Mouse (Mus musculus): ENCODE results near the gene Arhgap23. TPM values are rescaled to one million over a fixed set of nuclear protein-coding genes. Genes with fewer than 3 reads are reported as not detected.

The Arhgap23 gene
- total RNA-seq, 2 experiments from 2014 or later, result 5.9 to 7.5 TPM

- no peak for DNase-seq
- H3K27ac ChIP-seq, result no peak overlapping the region
- intact Hi-C loops (cut with DNase I), result no loop called here
- H3K4me3 ChIP-seq, result no peak overlapping the region
- TF ChIP-seq CTCF (IDR thresholded peaks at IDR 0.05), result no peak
Measured at GRCm38 (mm10) chr11:97528282-97528808, 113.0 kb downstream of the Arhgap23 start.

- H3K4me3 ChIP-seq, result no peak overlapping the region
- intact Hi-C loops (cut with DNase I), result no loop called here
- no peak for DNase-seq
- H3K27ac ChIP-seq, result no peak overlapping the region
- TF ChIP-seq CTCF (IDR thresholded peaks at IDR 0.05), result no peak
Measured at GRCm38 (mm10) chr11:97530069-97530468, 114.7 kb downstream of the Arhgap23 start.

GRCm38 (mm10) chr11:97530961-97531360, 115.6 kb downstream of the Arhgap23 start:
- intact Hi-C loops (cut with DNase I), result loop anchor here (1.0 kb wide), 2 partner anchors 26 to 91 kb away; no protein-coding TSS in a partner anchor
- H3K27ac ChIP-seq, result no peak overlapping the region
- TF ChIP-seq CTCF (IDR thresholded peaks at IDR 0.05), result no peak
- no peak overlapping the region for H3K4me3 ChIP-seq
- no peak for DNase-seq

- TF ChIP-seq CTCF (IDR thresholded peaks at IDR 0.05), result peak; percentile 96
- intact Hi-C loops (cut with DNase I), result loop anchor here (1.0 kb wide), 2 partner anchors 26 to 91 kb away; no protein-coding TSS in a partner anchor
- peak; percentile 94 for DNase-seq
- Histone ChIP-seq H3K27ac (peak overlapping the region; percentile 24; the same call in 1 of the 2 replicates), H3K4me3 (peak overlapping the region; percentile 72)
Measured at GRCm38 (mm10) chr11:97531381-97532260, 116.3 kb downstream of the Arhgap23 start.

- no peak overlapping the region for H3K4me3 ChIP-seq
- H3K27ac ChIP-seq, result no peak overlapping the region
- DNase-seq, result no peak
- intact Hi-C loops (cut with DNase I), result no loop called here
- no peak for TF ChIP-seq CTCF (IDR thresholded peaks at IDR 0.05)
Measured at GRCm38 (mm10) chr11:97532354-97532753, 117.0 kb downstream of the Arhgap23 start.

- no peak for TF ChIP-seq CTCF (IDR thresholded peaks at IDR 0.05)
- DNase-seq, result no peak
- Histone ChIP-seq H3K27ac (no peak overlapping the region), H3K4me3 (no peak overlapping the region)
- intact Hi-C loops (cut with DNase I), result no loop called here
Measured at GRCm38 (mm10) chr11:97532950-97533582, 117.7 kb downstream of the Arhgap23 start.

- no peak for DNase-seq
- H3K27ac ChIP-seq, result no peak overlapping the region
- no peak overlapping the region for H3K4me3 ChIP-seq
- intact Hi-C loops (cut with DNase I), result no loop called here
- TF ChIP-seq CTCF (IDR thresholded peaks at IDR 0.05), result no peak
Measured at GRCm38 (mm10) chr11:97533653-97534052, 118.3 kb downstream of the Arhgap23 start.

GRCm38 (mm10) chr11:97534442-97535307, 119.3 kb downstream of the Arhgap23 start:
- peak overlapping the region; percentile 52 for H3K4me3 ChIP-seq
- no peak overlapping the region for H3K27ac ChIP-seq
- no peak for TF ChIP-seq CTCF (IDR thresholded peaks at IDR 0.05)
- intact Hi-C loops (cut with DNase I), result no loop called here
- no peak for DNase-seq

GRCm38 (mm10) chr11:97535308-97535630, 119.9 kb downstream of the Arhgap23 start:
- DNase-seq, result no peak
- TF ChIP-seq CTCF (IDR thresholded peaks at IDR 0.05), result no peak
- intact Hi-C loops (cut with DNase I), result no loop called here
- Histone ChIP-seq H3K27ac (no peak overlapping the region), H3K4me3 (no peak overlapping the region)

- Histone ChIP-seq H3K4me3 (no peak overlapping the region), H3K27ac (no peak overlapping the region)
- intact Hi-C loops (cut with DNase I), result no loop called here
- no peak for DNase-seq
- TF ChIP-seq CTCF (IDR thresholded peaks at IDR 0.05), result no peak
Measured at GRCm38 (mm10) chr11:97535660-97536059, 120.3 kb downstream of the Arhgap23 start.

- Histone ChIP-seq H3K4me3 (no peak overlapping the region), H3K27ac (no peak overlapping the region)
- no peak for TF ChIP-seq CTCF (IDR thresholded peaks at IDR 0.05)
- intact Hi-C loops (cut with DNase I), result no loop called here
- DNase-seq, result no peak
Measured at GRCm38 (mm10) chr11:97536083-97536747, 120.9 kb downstream of the Arhgap23 start.
